Mouse (Mus musculus) cerebellum, adult 2 months (tissue): ENCODE measurements around the gene Npsr1.

Experiments
- CTCF ChIP-seq: fragments of 200-500 bp; IDR thresholded peaks from 2 replicates; pipeline ENCODE4 v1.5.1; 2011; ENCODE audit warnings: low read depth, mild to moderate bottlenecking, control low read depth, low read length, moderate library complexity, borderline replicate concordance; ENCODE audit not compliant: insufficient read depth
- POLR2A ChIP-seq: fragments of 200-500 bp; IDR thresholded peaks from 2 replicates; pipeline ENCODE4 v1.6.1; 2011; ENCODE audit warnings: low read length, control low read depth, borderline replicate concordance; ENCODE audit not compliant: insufficient read depth

GRCm38 (mm10) chr9:24236461-24236860, 138.7 kb downstream of the Npsr1 start:
- TF ChIP-seq CTCF, result no peak
- no peak for TF ChIP-seq POLR2A
